Mouse (Mus musculus): Measurements from ENCODE around the gene Snip1.

- TF ChIP-seq CTCF (IDR thresholded peaks at IDR 0.05; ENCODE audit: low read depth) = no peak
- no peak for TF ChIP-seq EP300 (IDR thresholded peaks at IDR 0.05; ENCODE audit: low read depth)
Measured at GRCm38 (mm10) chr4:125123279-125123671, 56.8 kb downstream of the Snip1 start.

All from liver, postnatal 0 days (tissue).